Mouse (Mus musculus): Measurements from ENCODE around the gene Setd5. TPM values are rescaled to one million over a fixed set of nuclear protein-coding genes. Genes with fewer than 3 reads are reported as not detected.
A peak's percentile ranks its signal among the peaks of the same experiment; 100 is the strongest.

Setd5 gene
- polyA plus RNA-seq, 1 experiment, result 63.7 TPM

DNA sequence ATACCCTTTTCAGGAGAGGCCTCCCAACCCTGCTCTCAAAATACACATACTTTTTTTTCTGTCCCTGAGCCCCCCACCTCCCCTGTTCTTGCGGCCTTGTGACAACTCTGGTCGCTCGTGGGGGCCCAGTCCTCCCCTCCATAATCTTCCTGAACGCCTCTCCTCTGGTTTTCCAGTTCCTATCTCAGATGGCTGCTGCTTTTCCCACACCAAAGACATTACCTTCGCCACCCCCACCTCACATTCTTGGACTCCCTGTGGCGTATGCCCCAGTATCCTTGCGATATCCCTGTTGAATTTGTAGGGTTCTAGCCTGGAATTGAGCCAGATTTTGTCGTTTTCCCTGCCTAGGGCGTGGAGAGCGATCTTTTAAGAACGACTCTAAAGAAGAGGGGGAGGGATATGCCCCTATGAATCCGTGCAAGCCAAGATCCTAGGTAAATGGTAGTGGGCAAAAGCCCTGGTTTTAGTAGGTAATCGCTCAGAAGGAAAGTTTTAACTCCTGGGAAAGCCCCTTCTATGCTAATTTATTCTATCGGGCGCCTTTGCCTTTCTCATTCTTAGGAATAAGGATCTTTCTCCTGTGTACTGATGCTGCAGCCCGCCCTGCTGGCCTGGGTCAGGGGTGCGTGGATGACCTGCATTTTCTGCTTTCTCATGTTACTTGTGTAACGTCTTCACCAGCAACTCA lies 1.0 kb downstream of the Setd5 start:
- TF ChIP-seq POLR2A (IDR thresholded peaks at IDR 0.05; ENCODE audit: borderline replicate concordance, low read depth, low read length) (no peak), CTCF (IDR thresholded peaks at IDR 0.05; ENCODE audit: low read depth, low read length) (no peak)
- Histone ChIP-seq H3K27ac (ENCODE audit: insufficient read depth, low read depth, low read length) (peak overlapping the region; percentile 97), H3K4me3 (ENCODE audit: insufficient read depth, low read length) (peak overlapping the region; percentile 97), H3K4me1 (ENCODE audit: control insufficient read depth, insufficient read depth, low read length) (peaks cover 19% of the 10 kb centered on the region)

DNA sequence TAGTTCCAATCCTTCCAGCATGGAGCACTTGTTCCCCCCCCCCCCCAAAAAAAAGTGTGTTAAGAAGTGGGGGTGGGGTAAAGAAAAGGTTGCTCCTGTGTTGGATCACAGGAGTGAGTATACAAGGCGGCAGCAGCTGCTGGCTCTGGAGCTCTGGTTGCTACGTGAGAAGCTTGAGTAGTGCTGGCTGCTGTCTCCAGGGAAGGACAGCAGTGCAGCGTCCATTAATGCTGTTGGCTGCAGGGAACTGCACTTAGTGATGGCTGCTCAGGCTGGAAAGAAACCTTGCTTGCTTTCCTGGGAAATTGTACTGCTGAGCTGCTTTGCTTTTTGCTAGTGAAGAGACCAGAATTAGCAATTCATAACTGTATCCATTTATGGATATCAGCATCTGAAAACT lies 2.3 kb downstream of the Setd5 start:
- Histone ChIP-seq H3K4me1 (ENCODE audit: control insufficient read depth, insufficient read depth, low read length) (peaks cover 15% of the 10 kb centered on the region), H3K27ac (ENCODE audit: insufficient read depth, low read depth, low read length) (no peak overlapping the region), H3K4me3 (ENCODE audit: insufficient read depth, low read length) (peak overlapping the region; percentile 59)
- TF ChIP-seq POLR2A (IDR thresholded peaks at IDR 0.05; ENCODE audit: borderline replicate concordance, low read depth, low read length) (no peak), CTCF (IDR thresholded peaks at IDR 0.05; ENCODE audit: low read depth, low read length) (no peak)

DNA sequence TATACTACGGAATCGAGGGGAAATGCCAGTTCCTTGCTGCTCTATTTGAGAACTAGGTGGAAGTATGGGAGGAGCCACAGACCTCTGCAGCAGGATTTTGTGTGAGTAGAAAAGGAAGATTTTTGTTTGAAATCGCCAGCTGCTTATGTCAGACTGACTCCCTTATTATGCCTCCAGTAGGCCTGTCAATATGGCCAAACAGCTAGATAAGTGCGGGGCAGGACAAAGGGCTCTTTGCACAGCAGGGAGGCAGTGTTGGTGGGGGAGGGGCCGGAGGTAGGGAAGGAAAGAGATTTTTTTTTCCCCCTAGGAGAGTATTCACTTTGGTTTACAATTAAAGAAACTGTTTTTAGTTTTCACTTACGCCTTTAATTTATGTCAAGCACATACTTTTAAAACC lies 5.1 kb downstream of the Setd5 start:
- Histone ChIP-seq H3K27ac (ENCODE audit: insufficient read depth, low read depth, low read length) (no peak overlapping the region), H3K4me3 (ENCODE audit: insufficient read depth, low read length) (no peak overlapping the region), H3K4me1 (ENCODE audit: control insufficient read depth, insufficient read depth, low read length) (peaks cover 15% of the 10 kb centered on the region)
- no peak for TF ChIP-seq POLR2A (IDR thresholded peaks at IDR 0.05; ENCODE audit: borderline replicate concordance, low read depth, low read length)
- TF ChIP-seq CTCF (IDR thresholded peaks at IDR 0.05; ENCODE audit: low read depth, low read length), result no peak

DNA sequence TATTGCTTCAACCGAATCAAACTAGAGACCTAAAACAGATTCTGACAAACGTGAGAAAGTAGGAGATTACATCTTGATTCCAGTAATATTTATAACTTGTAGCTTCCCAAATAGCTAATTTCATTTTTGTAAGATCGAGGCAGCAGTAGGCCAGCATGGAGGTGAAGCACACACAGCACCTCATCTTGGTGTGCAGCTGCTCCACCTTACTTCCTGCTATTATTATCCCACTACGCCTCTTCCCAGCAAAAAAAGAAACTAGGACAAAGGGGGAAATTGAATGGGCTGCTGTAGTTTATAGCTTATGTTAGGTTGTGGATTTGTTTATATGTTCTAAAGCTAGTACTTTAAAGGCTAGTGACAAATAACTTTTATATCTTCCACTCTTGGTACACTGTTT lies 7.4 kb downstream of the Setd5 start:
- Histone ChIP-seq H3K27ac (ENCODE audit: insufficient read depth, low read depth, low read length) (no peak overlapping the region), H3K4me1 (ENCODE audit: control insufficient read depth, insufficient read depth, low read length) (peaks cover 16% of the 10 kb centered on the region), H3K4me3 (ENCODE audit: insufficient read depth, low read length) (no peak overlapping the region)
- no peak for TF ChIP-seq CTCF (IDR thresholded peaks at IDR 0.05; ENCODE audit: low read depth, low read length)
- no peak for TF ChIP-seq POLR2A (IDR thresholded peaks at IDR 0.05; ENCODE audit: borderline replicate concordance, low read depth, low read length)

DNA sequence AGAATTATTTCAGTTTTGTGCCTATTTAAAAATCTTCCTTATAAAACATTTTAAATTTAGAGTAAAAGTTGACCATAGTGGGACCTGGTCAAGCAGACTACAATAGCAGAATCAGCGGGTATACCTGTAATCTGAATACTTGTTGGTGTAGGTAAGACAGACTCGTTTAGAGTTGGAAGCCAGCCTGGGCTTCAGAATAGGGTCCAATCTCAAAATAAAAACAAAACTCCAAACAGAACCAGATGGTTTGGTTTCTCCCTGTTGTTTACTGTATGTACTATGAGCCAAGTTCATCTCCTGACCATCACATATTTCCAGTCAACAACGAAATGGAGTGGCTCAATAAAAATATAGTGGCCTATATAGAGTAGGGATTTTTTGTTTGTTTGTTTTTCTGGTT lies 16.0 kb downstream of the Setd5 start:
- Histone ChIP-seq H3K4me3 (ENCODE audit: insufficient read depth, low read length) (no peak overlapping the region), H3K4me1 (ENCODE audit: control insufficient read depth, insufficient read depth, low read length) (peaks cover 13% of the 10 kb centered on the region)

DNA sequence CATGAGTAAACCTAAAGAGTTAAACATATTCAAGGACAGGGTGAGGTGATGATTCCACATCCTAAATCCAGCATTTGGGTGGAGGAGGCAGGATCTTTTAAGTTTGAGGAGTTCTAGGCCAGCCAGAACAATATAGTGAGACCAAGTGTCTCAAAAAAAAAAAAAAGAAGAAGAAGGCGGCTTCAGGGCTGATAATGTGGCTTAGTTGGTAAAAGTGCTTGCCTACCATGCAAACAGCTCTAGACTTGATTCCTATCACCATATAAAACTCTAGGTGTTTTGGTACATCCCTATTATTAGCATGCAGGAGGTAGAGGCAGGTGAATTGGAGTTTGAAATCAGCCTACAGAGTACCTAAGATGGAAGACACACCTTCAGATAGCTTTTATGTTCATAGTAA lies 18.4 kb downstream of the Setd5 start:
- Histone ChIP-seq H3K4me1 (ENCODE audit: control insufficient read depth, insufficient read depth, low read length) (peaks cover 18% of the 10 kb centered on the region), H3K27ac (ENCODE audit: insufficient read depth, low read depth, low read length) (no peak overlapping the region), H3K4me3 (ENCODE audit: insufficient read depth, low read length) (no peak overlapping the region)
- no peak for TF ChIP-seq CTCF (IDR thresholded peaks at IDR 0.05; ENCODE audit: low read depth, low read length)
- TF ChIP-seq POLR2A (IDR thresholded peaks at IDR 0.05; ENCODE audit: borderline replicate concordance, low read depth, low read length), result no peak

More for the DNA sequence above, 16.0 kb downstream of the Setd5 start:
- H3K27ac ChIP-seq (ENCODE audit: insufficient read depth, low read depth, low read length), result no peak overlapping the region
- TF ChIP-seq POLR2A (IDR thresholded peaks at IDR 0.05; ENCODE audit: borderline replicate concordance, low read depth, low read length) (no peak), CTCF (IDR thresholded peaks at IDR 0.05; ENCODE audit: low read depth, low read length) (no peak)

GRCm38 (mm10) chr6:113097662-113098061 lies 20.5 kb downstream of the Setd5 start:
- Histone ChIP-seq H3K4me3 (ENCODE audit: insufficient read depth, low read length) (no peak overlapping the region), H3K27ac (ENCODE audit: insufficient read depth, low read depth, low read length) (no peak overlapping the region), H3K4me1 (ENCODE audit: control insufficient read depth, insufficient read depth, low read length) (peaks cover 25% of the 10 kb centered on the region)
- TF ChIP-seq CTCF (IDR thresholded peaks at IDR 0.05; ENCODE audit: low read depth, low read length) (no peak), POLR2A (IDR thresholded peaks at IDR 0.05; ENCODE audit: borderline replicate concordance, low read depth, low read length) (no peak)

DNA sequence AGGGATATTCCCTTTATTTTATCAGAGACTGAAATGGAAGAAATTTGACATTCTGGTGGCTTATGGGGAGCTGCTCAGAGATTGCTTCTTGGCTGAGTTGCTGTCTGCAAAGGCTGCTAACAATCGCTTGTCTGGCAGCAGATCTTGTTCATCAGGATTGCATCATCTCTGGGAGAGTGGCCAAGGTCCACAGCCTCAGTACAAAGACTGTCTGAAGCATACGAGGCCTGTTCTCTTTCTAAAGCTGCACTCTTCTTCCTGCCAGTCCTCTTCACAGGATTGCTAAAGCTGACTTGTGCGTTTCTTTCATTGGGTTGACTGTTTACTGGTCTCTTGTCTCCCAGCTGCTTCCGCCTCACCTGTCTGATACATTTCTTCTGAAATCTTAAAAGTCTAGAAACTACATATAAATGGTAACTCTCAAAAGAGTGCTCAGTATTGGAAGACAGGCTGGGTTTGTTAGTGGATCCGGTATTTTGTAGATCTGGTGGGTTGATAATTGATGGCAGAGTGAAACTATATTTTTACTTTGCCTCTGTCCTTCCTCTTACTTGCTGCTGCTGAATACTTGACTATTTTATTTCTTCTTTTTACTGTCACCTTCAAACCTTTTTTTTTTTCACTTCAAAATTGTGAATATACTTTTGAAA lies 22.6 kb downstream of the Setd5 start:
- H3K4me3 ChIP-seq (ENCODE audit: insufficient read depth, low read length), result no peak overlapping the region

GRCm38 (mm10) chr6:113102541-113102940 lies 25.4 kb downstream of the Setd5 start:
- TF ChIP-seq CTCF (IDR thresholded peaks at IDR 0.05; ENCODE audit: low read depth, low read length) (no peak), POLR2A (IDR thresholded peaks at IDR 0.05; ENCODE audit: borderline replicate concordance, low read depth, low read length) (no peak)
- Histone ChIP-seq H3K27ac (ENCODE audit: insufficient read depth, low read depth, low read length) (peak overlapping the region; percentile 23; the same call in 1 of the 2 replicates), H3K4me3 (ENCODE audit: insufficient read depth, low read length) (no peak overlapping the region), H3K4me1 (ENCODE audit: control insufficient read depth, insufficient read depth, low read length) (peaks cover 18% of the 10 kb centered on the region)

More for the DNA sequence above, 22.6 kb downstream of the Setd5 start:
- TF ChIP-seq POLR2A (IDR thresholded peaks at IDR 0.05; ENCODE audit: borderline replicate concordance, low read depth, low read length) (no peak), CTCF (IDR thresholded peaks at IDR 0.05; ENCODE audit: low read depth, low read length) (no peak)
- Histone ChIP-seq H3K4me1 (ENCODE audit: control insufficient read depth, insufficient read depth, low read length) (peaks cover 26% of the 10 kb centered on the region), H3K27ac (ENCODE audit: insufficient read depth, low read depth, low read length) (peak overlapping the region; percentile 52)

GRCm38 (mm10) chr6:113103765-113104164 lies 26.6 kb downstream of the Setd5 start:
- peaks cover 11% of the 10 kb centered on the region for H3K4me1 ChIP-seq (ENCODE audit: control insufficient read depth, insufficient read depth, low read length)
- TF ChIP-seq CTCF (IDR thresholded peaks at IDR 0.05; ENCODE audit: low read depth, low read length), result no peak
- no peak for TF ChIP-seq POLR2A (IDR thresholded peaks at IDR 0.05; ENCODE audit: borderline replicate concordance, low read depth, low read length)

More at GRCm38 (mm10) chr6:113103765-113104164, 26.6 kb downstream of the Setd5 start:
- Histone ChIP-seq H3K27ac (ENCODE audit: insufficient read depth, low read depth, low read length) (no peak overlapping the region), H3K4me3 (ENCODE audit: insufficient read depth, low read length) (no peak overlapping the region)
